Mouse (Mus musculus) spleen, adult 18-20 months (tissue): ENCODE data around the gene Pofut2.
"Not testable (repeated sequence)": the region's sequence is repeated elsewhere in the genome, so short reads cannot be mapped to it uniquely, and the experiment has no call there.

Experiments used
- DNase-seq, 2 experiments: peaks; one replicate each; pipeline ENCODE4 v3.0.0; 2022; ENCODE audit warnings: mixed read lengths in 2 of 2

Pofut2 gene

DNA sequence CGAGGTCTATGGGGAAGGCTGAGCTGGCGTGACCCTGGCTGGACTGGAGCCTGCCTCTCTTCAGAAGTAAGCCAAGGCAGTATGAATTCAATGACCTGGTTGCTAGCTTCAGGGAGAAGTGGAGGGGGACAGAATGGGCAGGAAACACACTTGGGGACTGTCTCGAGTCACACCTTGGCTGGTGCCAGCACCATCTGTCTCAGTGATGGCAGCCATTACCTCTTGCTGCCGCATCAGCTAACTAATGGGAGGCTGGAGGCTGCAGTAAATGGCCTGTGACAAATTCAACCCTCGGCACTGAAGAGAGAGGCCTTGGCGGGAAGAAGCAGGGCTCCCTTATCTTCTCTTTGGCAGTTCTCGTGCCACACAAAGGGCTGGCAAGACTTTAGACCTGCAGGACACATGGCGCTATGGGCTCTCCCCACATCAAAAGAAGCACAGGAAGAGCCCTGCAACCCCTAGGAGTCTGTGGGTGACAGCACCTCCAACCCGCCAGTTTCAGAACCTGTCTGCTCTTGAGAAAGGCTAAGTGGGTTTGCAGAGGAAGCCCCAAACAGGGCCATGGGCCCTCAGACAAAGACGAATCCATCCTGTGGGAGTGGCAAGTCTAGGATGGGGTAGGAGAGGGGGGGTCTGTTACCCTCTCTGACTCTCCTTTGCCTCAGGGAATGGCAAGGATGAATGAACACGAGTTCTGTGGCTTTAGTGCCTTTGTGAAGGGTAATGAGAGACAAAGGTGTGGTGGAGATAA lies 14.1 kb downstream of the Pofut2 start:
- no peak for DNase-seq

DNA sequence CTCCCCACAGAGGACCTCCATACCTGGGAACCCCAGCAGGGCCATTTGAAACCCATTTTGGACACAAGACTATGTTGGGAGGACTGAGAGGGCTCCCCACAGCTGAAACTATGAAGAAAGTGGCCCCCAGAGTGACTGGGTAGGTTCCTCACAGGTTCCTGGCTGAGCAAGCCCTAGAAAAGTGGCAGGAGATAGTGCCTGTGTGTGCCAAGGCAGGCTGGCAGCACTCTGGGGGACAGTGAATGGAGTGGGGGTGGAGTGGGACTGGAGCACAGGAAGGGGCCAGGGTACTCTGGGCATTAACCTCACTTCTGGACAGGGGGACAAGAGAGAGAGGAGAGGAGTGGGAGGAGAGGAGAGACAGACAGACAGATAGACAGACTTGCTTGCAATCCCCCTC lies 14.8 kb downstream of the Pofut2 start:
- DNase-seq = no peak

DNA sequence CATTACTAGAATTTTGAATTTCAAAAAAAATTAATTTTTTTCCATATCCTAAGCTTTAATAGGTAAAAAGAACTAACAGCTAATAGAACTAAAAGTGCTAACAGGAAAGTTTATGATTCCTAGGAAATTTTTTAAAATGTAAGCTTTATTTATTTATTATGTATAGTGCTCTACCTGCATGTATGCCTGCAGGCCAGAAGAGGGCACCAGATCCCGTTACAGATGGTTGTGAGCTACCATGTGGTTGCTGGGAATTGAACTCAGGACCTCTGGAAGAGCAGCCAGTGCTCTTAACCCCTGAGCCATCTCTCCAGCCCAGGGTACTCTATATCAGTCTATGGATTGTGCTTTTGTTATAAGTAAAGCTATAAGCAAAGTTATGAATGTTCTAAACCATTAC lies 23.1 kb downstream of the Pofut2 start:
- DNase-seq = not testable (repeated sequence)

DNA sequence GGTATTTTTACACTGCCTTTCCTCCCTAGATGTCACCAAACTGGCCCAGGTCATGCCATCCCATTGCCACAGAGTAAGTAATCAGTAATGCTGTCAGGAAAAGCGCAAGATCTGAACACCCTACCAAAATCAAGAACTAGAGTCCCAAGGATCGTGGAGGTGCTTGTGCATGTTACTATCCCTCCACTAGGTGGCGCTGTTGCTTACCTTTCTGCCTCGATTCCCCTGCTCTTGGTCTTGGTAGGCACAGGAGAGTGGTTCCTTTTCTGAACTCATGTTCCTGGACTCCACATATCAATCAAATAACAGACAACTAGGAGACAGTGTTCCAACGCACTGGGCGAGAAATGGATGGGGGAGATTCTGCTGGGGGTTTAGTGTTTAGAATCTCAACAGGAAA lies 23.8 kb downstream of the Pofut2 start:
- peak in 1 of 2 experiments; percentile 66 for DNase-seq

DNA sequence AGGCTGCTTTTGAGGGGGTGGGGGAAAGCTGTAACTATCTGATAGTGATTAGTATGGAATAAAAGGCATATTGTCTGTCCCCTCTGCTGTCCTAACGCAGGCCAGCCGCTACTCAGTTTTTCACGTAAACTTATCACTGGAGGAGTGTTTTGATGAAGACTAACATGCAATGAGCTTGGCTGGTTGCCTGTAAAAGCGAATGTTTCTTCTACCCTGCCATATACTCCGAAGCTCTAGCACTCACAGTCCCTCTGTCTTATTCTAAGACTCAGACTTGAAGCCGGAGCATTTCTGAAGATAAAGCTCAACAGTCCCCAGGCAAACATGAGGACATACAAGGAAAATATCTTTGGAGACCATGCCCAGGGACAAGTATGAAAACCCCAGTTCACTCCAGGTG lies 25.8 kb downstream of the Pofut2 start:
- no peak for DNase-seq

DNA sequence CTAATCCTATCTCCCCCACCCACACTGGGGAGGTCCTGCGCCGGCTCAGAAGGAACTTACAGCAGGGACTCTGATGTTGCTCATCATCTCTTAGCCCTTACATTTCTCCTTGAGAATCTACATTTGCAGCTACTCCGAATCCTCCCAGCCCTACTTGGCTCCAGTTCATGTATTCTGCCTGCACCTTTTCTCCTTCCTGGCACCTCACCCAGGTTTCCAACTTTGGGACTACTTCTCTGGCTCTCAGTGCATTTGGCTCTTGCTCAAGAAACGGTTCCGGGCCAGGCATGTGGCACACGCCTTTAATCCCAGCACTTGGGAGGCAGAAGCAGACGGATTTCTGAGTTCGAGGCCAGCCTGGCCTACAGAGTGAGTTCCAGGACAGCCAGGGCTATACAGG lies 28.6 kb downstream of the Pofut2 start:
- DNase-seq = no peak

DNA sequence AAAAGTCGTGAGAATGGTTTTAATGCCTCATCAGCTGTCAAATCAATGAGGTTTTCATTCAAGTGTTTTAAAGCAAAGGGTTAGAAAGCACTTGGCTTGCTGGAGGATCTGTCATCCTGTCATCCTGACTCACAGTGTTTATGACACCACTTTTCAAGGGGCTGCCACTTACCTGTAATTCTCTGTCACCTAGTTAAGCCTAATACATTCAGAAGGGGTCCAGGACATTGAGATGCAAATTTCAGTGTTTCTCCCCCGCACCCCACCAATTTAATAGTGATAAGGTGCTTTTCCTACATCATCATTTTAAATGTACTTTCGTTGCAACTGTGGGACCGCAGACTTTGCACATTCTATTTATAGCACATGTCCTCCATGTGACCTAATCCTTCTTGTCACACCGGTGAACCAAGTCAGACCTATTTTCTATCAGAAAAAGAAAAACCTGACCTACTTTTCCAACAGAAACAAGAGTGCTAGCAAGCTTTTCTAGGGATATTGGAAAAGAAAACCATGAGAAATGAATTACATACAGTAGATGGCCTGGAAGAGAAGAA lies 29.7 kb downstream of the Pofut2 start:
- no peak for DNase-seq

DNA sequence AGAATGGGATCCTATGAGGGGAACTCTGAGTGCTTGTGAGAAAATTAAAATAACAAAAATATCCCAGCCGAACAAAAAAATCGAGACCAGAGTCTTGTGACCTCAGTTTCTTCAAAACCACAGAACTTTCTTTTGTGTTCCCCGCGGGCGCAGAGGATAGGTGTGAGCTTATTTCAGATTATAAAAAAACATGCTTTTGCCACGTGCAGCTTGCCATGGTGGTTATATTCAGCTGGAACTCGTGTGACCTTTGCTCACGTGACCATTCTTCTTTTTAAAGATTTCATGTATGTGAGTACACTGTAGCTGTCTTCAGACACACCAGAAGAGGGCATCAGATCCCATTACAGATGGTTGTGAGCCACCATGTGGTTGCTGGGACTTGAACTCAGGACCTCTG lies 30.5 kb downstream of the Pofut2 start:
- DNase-seq = no peak

DNA sequence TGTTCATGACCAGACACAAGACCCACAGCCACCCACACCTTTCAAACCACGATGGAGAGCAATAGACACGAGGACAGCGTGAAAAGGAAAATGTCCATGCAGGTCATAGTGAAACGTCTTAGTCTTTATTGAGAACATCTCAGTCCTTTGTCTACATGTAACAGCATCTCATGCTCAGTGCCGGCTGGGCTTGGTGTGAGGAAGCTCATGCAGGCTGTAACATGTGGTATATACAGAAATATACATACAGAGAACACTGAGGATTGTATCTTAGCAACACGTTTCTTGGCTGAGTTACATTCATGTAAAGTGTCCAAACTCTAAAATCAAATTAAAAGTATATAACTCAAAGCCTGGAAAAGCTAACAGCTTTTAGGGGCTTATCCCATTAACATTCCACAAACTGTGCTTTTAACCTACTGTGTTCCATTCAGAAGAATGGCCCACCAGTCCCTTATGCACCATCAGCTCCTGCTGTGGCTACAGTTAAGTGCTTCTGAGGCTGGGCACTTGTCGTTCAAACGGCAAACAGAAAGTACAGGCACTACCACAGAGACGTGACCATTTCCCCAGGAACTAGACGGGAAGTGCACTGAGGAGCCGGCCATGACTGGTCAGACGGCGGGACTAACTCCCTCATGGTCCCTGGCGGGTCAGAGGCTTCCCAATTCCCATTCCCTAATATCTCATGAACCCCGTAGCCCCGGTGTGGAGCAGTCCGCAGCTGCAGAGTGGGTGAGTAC lies 31.8 kb downstream of the Pofut2 start:
- no peak for DNase-seq

DNA sequence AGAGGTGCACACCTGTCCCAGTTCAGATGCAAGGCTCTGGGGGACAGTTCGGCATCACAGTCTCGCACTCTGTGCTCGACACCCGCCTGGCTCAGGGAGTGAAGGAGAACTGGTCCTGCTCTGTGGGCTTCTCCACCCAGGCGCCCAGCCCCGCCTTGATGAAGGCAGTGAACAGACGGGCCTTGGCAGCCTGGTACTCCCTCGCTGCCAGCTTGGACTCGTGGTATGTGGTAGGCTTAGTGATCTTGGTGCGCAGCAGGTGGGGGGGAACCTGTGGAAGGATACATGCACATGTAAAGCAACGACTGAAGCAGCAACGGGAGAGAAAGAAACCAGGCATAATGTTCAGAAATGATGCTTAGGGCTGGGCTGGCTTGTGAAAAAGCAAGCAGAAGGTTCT lies 35.7 kb downstream of the Pofut2 start:
- DNase-seq = no peak

DNA sequence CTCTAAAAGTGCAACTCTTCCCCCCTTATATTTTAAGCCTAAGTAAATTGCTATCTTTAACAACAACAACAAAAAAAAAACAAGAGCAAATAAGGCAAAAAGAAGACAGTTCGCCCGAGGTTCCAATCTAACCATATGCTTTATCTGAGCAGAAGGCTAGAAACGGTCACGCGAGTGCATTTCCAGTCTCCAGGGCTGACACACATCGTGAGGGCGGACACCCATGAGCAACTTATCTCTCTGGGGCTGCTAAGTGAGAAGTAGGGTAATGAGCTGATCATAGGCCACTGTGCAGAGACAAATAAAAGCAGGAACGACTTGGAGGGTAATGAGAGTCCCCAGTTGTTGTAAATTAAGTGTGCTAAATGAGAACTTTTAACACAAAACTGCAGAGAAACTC lies 39.6 kb downstream of the Pofut2 start:
- no peak for DNase-seq

DNA sequence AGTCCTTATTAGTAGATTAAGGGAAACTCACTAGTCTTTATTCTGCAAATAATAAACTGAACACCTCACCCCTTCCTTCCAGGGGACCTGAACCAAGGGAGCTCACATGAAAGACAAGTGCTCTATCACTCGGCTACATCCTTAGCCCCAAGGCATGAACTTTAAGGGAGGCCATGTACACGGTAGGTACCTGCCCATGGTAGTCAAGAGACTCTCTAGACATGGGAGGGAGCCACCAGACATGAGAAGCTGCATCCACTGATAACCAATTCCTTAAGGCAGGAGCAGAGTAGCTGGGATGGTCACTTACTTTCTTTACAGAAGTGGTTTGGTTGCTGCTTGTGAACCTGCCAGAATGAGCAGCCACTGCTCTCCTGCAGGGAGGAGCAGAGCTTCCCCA lies 40.2 kb downstream of the Pofut2 start:
- DNase-seq = no peak

DNA sequence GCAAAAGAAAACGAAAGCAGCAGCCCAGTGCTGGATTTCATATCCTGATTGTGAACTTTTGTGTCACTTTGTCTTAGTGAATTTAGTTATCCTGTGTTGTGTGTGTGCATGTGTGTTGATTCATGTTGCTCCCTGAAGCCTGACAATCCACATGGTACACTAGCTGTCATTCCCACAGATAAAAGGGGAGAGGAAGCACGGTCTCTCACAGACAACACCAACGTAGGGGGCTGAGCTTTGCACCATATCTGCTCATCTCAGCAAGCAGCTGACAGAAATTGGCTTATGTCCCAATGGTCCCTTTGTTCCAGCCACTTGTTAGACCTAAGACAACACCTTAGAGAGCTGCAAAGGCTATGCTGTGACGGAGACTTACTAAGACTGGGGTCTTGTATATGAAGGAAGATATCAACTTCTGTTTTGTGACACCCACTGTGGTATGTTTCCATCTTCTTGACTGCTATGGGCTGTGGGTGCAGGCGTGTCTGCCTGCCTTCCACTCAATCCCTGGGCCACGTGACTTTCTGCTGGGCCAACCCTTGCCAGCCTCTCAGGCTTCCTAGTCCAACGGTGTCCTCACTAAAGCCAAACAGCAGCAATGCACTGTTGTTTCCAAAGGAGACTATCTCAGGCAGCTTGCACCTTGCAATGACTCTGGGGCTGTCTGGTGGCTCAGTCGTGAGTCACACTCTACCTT lies 41.4 kb downstream of the Pofut2 start:
- no peak for DNase-seq

DNA sequence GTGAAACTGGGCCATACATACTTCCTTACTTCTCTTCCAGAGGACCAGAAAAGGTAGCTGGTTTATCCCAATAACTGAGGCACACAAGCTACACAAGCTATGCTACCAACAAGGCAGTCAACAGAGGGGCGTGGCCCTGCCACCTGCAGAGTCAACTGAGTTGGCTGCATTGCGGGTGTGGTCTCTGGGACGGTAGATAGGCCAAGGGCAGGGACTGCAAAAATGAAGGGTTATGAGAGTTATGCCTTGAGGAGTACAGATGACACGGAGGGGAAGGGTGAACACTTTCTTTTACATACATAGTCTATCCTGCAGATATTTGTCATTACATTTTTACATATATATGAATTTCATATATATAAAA lies 41.9 kb downstream of the Pofut2 start:
- no peak for DNase-seq

DNA sequence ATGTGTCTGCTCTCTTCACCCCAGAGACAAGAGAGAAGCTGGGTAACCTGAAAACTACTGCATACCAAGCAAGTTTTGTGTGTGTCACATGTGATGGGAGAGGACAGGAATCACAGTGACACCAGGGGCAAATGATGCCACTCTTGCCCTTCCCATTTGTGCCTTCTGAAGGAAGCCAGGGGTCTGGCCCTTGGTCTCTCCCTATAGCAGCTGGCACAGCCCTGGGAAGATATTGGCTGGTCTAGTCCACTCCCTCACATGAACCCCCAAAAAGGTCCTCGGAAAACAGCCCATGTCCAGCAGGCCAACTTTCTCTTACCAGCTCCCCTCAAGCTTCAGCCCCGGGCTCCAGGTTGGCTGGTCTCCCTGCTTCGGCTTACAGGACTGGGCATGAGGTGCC lies 45.3 kb downstream of the Pofut2 start:
- no peak for DNase-seq

DNA sequence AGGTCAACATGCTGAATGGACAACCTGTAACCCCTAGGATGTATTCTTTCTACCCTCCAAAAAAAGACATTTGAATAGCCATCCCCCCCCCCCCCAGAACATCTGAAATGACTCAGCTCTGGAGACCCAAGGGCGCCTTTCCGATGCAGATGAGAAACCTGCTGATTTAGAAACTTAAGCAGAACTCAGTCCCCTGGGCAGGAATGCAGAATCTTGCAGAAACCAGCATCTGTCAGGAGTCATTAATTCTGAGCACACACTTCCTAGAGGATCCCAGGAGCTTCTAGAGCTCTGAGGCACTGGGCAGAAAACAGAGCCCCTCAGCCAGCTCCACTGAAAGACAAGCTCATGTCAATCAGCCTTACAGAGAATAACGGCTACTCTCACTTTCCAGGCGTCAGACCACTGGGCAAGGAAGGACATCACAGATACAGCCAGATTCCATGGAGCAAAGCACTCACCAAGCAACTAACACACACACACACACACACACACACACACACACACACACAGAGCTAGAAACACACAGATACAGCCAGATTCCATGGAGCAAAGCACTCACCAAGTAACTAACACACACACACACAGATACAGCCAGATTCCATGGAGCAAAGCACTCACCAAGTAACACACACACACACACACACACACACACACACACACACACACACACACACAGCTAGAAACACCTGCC lies 46.0 kb downstream of the Pofut2 start:
- DNase-seq = no peak

DNA sequence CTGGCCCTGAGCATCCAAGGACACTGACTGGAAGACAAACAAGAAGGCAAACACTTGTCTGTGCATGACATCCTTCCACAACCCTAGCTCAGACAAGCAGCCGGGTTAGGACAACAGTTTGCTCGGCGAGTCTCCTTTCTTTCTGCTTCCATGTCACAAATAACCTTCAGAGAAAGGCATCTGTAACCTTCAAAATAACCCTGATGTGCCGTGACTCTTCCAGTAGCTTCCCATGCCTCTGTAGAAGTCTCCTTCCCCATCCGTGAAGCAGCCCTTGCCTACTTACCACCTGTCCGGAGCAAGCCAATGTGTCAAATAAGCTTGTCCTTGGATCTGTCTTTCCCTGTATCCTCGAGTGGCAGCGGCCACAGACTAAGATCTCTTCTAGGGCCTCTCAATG lies 46.7 kb downstream of the Pofut2 start:
- DNase-seq = no peak

DNA sequence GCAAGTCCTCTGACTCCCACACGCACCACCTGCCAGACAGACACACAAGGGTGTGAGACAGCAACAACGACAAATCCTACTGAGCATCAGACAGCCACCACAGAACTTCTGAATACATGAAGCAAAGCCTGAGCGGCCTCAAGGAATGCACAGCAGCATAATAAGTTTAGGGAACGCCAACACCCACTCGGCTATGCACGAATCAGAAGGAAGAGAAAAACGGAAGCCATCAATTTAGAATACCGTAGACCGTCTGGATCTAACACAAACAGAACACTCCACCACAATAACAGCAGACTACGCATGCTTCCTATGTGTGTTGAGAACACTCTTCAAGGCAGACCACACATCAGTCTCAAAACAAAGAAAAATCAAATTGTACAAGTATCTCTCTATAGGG lies 50.0 kb downstream of the Pofut2 start:
- DNase-seq = no peak

DNA sequence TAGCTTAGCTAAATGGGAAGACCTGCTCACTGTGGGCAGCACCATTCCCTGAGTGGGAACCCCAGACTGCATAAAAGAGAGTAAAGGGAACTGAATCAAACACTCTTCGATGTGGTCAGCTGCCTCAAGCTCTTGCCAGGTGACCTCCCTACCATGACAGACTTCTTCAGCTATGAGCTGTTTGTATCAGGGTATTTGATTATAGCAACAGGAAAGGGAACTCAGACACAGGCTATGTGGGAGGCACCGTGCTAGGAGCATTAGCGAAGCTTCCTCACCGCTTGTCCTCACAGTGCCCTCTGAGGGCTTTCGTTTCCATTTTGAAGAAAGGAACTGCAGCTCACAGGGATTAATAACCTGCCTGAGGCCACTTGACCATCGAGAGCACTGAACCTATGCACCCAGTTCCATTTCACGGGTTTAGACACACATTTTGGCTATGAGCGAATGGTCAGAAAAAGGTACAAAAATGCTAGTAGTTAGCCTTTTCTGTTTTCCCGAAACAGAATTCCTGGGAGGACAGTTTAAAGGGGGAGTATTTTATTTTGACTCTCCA lies 55.8 kb downstream of the Pofut2 start:
- no peak for DNase-seq

DNA sequence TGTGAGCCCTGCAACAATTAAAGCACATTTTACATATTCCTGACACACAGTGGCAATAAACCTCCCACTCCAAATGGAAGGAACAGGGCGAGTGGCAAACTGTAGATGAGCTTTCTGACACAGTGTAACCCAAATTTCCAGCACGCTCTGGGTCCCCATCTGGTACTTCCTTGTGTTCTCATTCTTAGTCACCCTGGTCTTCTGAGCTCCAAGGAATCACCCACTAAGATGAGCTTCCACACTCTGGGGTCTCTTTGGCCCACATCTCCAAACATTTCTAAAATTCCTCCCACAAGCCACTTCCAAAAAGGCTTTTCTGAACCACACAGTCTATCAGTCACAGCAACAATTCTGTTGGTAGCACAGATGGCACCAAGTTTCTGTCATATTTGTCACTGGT lies 56.7 kb downstream of the Pofut2 start:
- no peak for DNase-seq
